Mouse (Mus musculus) midbrain, embryonic 11.5 days (tissue): ENCODE measurements around the gene Strn4. TPM values are rescaled to one million over a fixed set of nuclear protein-coding genes. Genes with fewer than 3 reads are reported as not detected.

ENCODE experiments used
- ATAC-seq: fragments of 200-750 bp; cut with Nextera tagmentation; 2 replicates; pipeline ENCODE4 v1.8.0; 2017; ENCODE audit warnings: moderate TSS enrichment, moderate library complexity; ENCODE audit not compliant: low FRiP score
- DNase-seq: peaks from one replicate; pipeline ENCODE4 v3.0.0; 2015; ENCODE audit warnings: low spot score; ENCODE audit errors: missing footprints
- H3K27ac ChIP-seq: fragments of 300-500 bp; sonication (generic); 2 replicates; pipeline ENCODE4 v1.5.1; 2014; ENCODE audit warnings: low read depth, low read length
- H3K27me3 ChIP-seq: fragments of 300-500 bp; sonication (generic); 2 replicates; pipeline ENCODE4 v1.6.1; 2014; ENCODE audit warnings: mild to moderate bottlenecking, low read length, moderate library complexity, mixed read lengths; ENCODE audit not compliant: control insufficient read depth, insufficient read depth
- H3K36me3 ChIP-seq: fragments of 300-500 bp; sonication (generic); 2 replicates; pipeline ENCODE4 v1.6.1; 2014; ENCODE audit warnings: mild to moderate bottlenecking, low read length, moderate library complexity, mixed read lengths; ENCODE audit not compliant: control insufficient read depth, insufficient read depth
- H3K4me1 ChIP-seq: fragments of 300-500 bp; sonication (generic); 2 replicates; pipeline ENCODE4 v1.6.1; 2014; ENCODE audit warnings: low read length; ENCODE audit not compliant: control insufficient read depth, insufficient read depth
- H3K4me2 ChIP-seq: fragments of 300-500 bp; sonication (generic); 2 replicates; pipeline ENCODE4 v1.6.1; 2014; ENCODE audit warnings: mild to moderate bottlenecking, moderate library complexity
- H3K4me3 ChIP-seq: fragments of 300-500 bp; sonication (generic); 2 replicates; pipeline ENCODE4 v1.5.1; 2014; ENCODE audit warnings: low read depth, low read length
- H3K9ac ChIP-seq: fragments of 300-500 bp; sonication (generic); 2 replicates; pipeline ENCODE4 v1.6.1; 2014; ENCODE audit warnings: low read length
- H3K9me3 ChIP-seq: fragments of 300-500 bp; sonication (generic); 2 replicates; pipeline ENCODE4 v1.6.1; 2016; ENCODE audit warnings: low read length; ENCODE audit not compliant: control insufficient read depth
- WGBS: fragments of 180-500 bp; shearing (Covaris S2); extraction: QIAGEN DNeasy Blood & Tissue Kit; methylation state at CpG from one replicate; pipeline ENCODE4 v1.1.7; 2014; 5-methylcytosine and 5-hydroxymethylcytosine counted together
- polyA plus RNA-seq: library from polyadenylated mRNA; unstranded; fragments of >200 nt; fragmentation: Nextera tagmentation; extraction: Ambion mirVana; gene quantifications from 2 replicates; pipeline ENCODE4 v1.2.1, GENCODE M21; 2014

Strn4 gene
- polyA plus RNA-seq = 111 and 115 TPM in 2 replicates

DNA sequence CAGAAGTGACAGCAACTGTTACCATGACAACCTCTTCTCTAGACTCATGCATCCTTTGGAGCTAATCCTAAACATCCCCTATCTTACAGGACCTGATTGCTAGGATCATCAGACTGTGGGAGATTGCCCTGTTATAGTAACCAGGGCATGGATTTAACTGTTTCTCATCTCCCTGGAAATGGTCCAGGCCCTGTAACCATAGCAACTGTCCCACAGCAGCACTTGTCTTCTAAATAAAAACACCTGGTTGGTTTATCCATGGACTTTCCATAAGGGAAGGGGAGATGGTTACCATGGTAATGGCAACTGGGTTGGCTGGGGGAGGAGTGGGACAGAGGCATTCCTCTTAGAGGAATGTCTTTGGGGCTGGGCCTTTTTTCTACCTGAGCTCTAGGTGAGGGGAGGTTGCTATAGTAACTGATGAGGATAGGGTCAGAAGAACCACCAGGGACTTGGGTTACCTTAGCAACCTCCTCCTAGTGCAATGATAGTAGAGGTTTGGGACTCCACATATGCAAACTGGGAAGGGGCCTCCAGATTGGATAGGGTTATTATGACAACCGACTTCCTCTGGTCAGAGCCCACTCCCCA lies at the start of gene Strn4:
Gene Strn4, plus strand, starts transcription at position 539 of the 591 bp plus-strand sequence.
- Histone ChIP-seq H3K4me3 (peak within 1 kb of the TSS; percentile 97), H3K4me1 (peaks cover 52% of the 10 kb centered on the region), H3K27ac (peak within 1 kb of the TSS; percentile 99), H3K27me3 (peaks cover 26% of the 10 kb centered on the region), H3K9ac (peak within 1 kb of the TSS; percentile 100), H3K9me3 (no peaks in the 10 kb centered on the region), H3K4me2 (peak within 1 kb of the TSS; percentile 72), H3K36me3 (no peaks in the 10 kb centered on the region)
- 5% methylated on average over 1 of the region's 1 CpGs for WGBS
- peak; percentile 94 for DNase-seq
- ATAC-seq = peak; percentile 85

DNA sequence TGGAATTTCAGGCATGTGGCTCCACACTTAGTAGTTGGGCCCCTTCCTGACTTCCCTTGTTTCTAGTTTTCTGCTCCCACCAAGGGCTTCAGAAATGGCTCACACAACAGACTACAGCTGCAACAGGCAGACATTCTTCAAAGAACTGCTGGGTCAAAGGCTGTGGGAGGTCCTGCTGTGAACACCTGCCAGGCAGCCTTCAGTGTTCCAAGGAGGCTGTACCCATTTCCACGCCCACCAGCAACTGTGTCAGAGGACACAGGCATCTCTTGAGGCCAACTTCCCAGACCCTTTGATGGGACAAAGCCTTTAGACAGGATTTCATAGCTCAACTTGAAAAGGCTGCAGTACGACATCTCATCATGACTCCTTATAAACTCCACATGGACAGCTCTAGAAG lies 49.2 kb upstream of the Strn4 start:
- no peak overlapping the region for H3K4me3 ChIP-seq
- 21% methylated on average over 2 of the region's 2 CpGs for WGBS
- H3K36me3 ChIP-seq = no peaks in the 10 kb centered on the region
- H3K27me3 ChIP-seq = no peaks in the 10 kb centered on the region
- H3K4me2 ChIP-seq = no peak overlapping the region
- DNase-seq = no peak
- no peaks in the 10 kb centered on the region; the same call in 1 of the 2 replicates for H3K9me3 ChIP-seq
- ATAC-seq = no peak
- no peak overlapping the region for H3K27ac ChIP-seq
- H3K4me1 ChIP-seq = no peaks in the 10 kb centered on the region
- no peak overlapping the region for H3K9ac ChIP-seq

DNA sequence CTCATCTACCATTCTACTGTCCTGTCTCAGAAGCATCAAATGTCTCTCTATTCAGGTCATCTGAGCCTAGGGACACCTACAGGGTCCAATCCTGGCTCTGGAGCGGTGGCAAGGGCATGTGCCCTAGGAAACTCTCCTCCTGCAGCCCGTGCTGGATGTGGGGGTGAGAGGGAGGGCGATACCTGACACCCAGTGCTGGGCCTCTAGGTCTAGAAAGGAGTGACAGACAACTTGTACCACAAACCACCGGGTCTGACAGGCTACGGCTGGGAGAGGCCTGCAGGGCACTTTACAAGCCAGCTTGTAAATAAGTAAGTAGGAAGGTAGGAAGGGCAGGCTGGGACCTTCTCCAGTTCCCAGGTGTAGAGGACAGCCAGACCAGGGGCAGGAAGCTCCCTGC lies 39.8 kb upstream of the Strn4 start:
- Histone ChIP-seq H3K9me3 (no peaks in the 10 kb centered on the region), H3K9ac (no peak overlapping the region), H3K4me2 (no peak overlapping the region), H3K4me1 (no peaks in the 10 kb centered on the region), H3K36me3 (no peaks in the 10 kb centered on the region), H3K4me3 (no peak overlapping the region), H3K27me3 (no peaks in the 10 kb centered on the region), H3K27ac (no peak overlapping the region)
- ATAC-seq (no peak), DNase-seq (no peak)
- WGBS = 73% methylated on average over 5 of the region's 5 CpGs

DNA sequence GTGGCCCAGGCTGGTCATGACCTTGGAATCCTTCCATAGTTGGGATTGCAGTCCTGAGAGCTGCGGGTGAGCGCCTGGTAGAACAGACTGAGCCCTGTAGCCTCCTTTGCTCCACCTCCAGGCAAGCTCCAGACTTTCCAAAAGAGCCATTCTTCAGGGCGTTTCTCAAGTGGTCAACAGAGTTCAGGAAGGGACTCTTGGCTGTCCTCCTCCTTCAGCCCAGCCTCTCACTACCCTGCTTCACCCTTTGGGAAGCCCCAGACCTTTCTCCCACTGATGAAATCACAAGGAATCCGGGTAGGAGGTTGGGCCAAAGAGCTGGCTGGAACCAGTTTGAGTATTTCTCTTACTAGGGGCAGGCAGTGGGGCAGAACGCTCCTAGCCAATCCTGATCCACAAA lies 35.6 kb upstream of the Strn4 start:
- ATAC-seq = no peak
- no peaks in the 10 kb centered on the region for H3K36me3 ChIP-seq
- no peak for DNase-seq
- H3K27ac ChIP-seq = no peak overlapping the region
- no peak overlapping the region for H3K9ac ChIP-seq
- H3K4me2 ChIP-seq = no peak overlapping the region
- peaks cover 27% of the 10 kb centered on the region for H3K4me1 ChIP-seq
- no peaks in the 10 kb centered on the region for H3K9me3 ChIP-seq
- 81% methylated on average over 5 of the region's 5 CpGs for WGBS
- H3K4me3 ChIP-seq = no peak overlapping the region
- H3K27me3 ChIP-seq = no peaks in the 10 kb centered on the region; the same call in 1 of the 2 replicates

DNA sequence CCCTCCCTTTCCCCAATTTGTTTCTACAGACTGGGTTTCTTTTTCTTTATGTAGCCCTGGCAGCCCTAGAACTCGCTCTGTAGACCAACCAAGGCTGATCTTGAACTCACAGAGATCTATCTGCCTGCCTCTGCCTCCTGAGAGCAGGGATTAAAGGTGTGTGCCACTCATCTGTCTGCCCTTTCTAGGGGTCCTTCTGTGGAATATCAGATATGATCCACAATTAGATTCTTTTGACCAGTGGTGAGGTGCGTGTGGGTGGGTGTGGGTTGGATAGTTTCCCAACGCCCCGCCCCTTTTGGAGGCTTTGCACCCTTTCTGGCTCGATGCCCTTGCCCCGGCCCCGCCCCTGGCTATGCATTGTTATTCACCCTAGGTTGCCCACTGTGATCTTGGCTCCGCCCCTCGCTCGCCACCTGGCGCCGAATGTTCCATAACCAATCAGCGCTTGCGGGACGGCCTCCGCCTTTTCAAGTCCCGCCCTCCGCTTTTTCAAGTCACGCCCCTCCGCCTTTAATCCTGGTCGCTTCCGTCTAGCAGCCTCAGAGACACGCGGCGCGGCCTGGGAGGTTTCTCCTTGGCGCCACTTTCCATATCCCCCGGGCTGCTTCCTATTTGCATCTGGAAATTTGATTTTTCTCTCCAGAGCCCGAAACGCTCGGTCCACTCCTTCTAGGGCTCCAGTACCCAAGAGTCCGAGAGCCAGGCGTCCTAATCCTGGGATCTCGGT lies 34.7 kb upstream of the Strn4 start, which contains the start of gene Slc1a5:
Gene Slc1a5, plus strand, starts transcription at position 516 of the 730 bp plus-strand sequence.
- Histone ChIP-seq H3K9me3 (no peaks in the 10 kb centered on the region), H3K36me3 (no peaks in the 10 kb centered on the region), H3K4me3 (peak within 1 kb of the TSS; percentile 57), H3K4me1 (peaks cover 27% of the 10 kb centered on the region), H3K9ac (peak within 1 kb of the TSS; percentile 66), H3K4me2 (peak within 1 kb of the TSS; percentile 98), H3K27ac (no peak within 1 kb of the TSS), H3K27me3 (no peaks in the 10 kb centered on the region; the same call in 1 of the 2 replicates)
- 2% methylated on average over 34 of the region's 34 CpGs for WGBS
- ATAC-seq = peak; percentile 94
- DNase-seq = peak; percentile 98

DNA sequence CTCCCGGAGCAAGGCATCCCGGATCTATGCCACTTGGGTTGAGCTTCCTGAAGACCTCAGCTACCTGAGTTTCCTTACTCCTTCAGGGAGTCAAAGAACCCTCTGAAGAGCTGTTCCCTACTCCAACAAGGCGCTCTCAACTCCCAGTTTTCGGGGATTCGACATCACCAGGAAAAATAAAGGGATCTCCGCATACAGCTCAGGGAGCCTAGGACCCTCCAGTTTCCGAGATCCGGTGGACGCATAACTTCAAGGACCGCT lies 34.2 kb upstream of the Strn4 start:
- Histone ChIP-seq H3K4me3 (peak overlapping the region; percentile 57), H3K9ac (peak overlapping the region; percentile 66), H3K9me3 (no peaks in the 10 kb centered on the region), H3K27me3 (no peaks in the 10 kb centered on the region; the same call in 1 of the 2 replicates), H3K36me3 (no peaks in the 10 kb centered on the region), H3K4me2 (peak overlapping the region; percentile 98), H3K27ac (no peak overlapping the region), H3K4me1 (peaks cover 27% of the 10 kb centered on the region)
- peak; percentile 97 for DNase-seq
- WGBS = 0% methylated on average over 10 of the region's 10 CpGs
- ATAC-seq = peak; percentile 8; the same call in 1 of the 2 replicates

DNA sequence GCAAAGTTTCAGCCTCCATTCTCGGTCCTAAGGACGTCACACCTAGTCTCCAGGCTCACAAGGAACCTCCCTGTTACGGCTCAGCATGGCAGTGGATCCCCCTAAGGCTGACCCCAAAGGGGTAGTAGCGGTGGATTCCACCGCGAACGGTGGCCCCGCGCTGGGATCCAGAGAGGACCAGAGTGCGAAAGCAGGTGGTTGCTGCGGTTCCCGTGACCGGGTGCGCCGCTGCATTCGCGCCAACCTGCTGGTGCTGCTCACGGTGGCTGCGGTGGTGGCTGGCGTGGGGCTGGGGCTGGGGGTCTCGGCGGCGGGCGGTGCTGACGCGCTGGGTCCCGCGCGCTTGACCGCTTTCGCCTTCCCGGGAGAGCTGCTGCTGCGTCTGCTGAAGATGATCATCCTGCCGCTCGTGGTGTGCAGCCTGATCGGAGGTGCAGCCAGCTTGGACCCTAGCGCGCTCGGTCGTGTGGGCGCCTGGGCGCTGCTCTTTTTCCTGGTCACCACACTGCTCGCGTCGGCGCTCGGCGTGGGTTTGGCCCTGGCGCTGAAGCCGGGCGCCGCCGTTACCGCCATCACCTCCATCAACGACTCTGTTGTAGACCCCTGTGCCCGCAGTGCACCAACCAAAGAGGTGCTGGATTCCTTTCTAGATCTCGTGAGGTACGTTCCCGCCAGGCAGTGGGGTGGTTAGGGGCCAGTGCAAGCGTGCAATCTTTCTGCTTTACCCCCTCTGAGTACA lies 33.7 kb upstream of the Strn4 start:
- H3K27ac ChIP-seq = no peak overlapping the region
- no peaks in the 10 kb centered on the region for H3K9me3 ChIP-seq
- peak overlapping the region; percentile 98 for H3K4me2 ChIP-seq
- H3K9ac ChIP-seq = peak overlapping the region; percentile 66
- DNase-seq (peak; percentile 92), ATAC-seq (peak; percentile 17)
- H3K4me1 ChIP-seq = peaks cover 27% of the 10 kb centered on the region
- no peaks in the 10 kb centered on the region for H3K36me3 ChIP-seq
- peak overlapping the region; percentile 57 for H3K4me3 ChIP-seq
- no peaks in the 10 kb centered on the region; the same call in 1 of the 2 replicates for H3K27me3 ChIP-seq
- under 1% methylated on average over 60 of the region's 60 CpGs for WGBS

DNA sequence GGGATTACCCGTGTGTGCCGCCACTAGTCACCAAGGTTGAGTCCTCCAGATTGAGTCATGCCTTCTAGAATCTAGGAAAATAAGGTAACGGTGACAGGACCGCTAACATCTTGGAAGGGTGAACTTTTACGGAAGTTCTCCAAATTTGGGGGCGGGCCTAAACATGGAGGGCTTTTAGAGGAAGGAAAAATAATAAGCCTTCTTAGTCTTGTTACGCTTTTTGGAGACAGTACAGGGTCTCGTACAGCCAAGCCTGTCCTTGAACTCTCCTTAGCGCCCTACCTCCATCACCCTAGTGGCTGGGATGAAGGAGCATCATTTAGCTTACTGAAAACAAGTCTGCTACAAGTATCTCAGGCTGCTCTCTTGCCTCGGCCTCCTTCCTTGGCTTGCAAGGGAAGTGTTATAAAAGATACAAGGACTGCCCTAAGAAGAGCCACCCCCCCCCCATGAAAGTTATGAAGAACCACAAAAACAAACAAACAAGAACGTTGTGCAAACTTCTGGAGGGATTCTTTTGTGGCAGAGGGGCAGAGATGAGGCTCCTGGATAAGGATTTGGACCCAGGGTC lies 33.0 kb upstream of the Strn4 start:
- Histone ChIP-seq H3K27ac (no peak overlapping the region), H3K27me3 (no peaks in the 10 kb centered on the region; the same call in 1 of the 2 replicates), H3K9me3 (no peaks in the 10 kb centered on the region), H3K36me3 (no peaks in the 10 kb centered on the region), H3K4me1 (peaks cover 27% of the 10 kb centered on the region), H3K4me3 (peak overlapping the region; percentile 57), H3K9ac (peak overlapping the region; percentile 66), H3K4me2 (peak overlapping the region; percentile 98)
- under 1% methylated on average over 11 of the region's 11 CpGs for WGBS
- DNase-seq (peak; percentile 90), ATAC-seq (no peak)
